Mouse (Mus musculus) adrenal gland, postnatal 10 days (tissue): ENCODE results near the gene Trp53bp2. TPM values are rescaled to one million over a fixed set of nuclear protein-coding genes. Genes with fewer than 3 reads are reported as not detected.
A peak's percentile ranks its signal among the peaks of the same experiment; 100 is the strongest.

Source experiments
- DNase-seq: peaks from one replicate; pipeline ENCODE4 v3.0.0; 2021; ENCODE audit warnings: mixed read lengths
- total RNA-seq, 2 experiments: library from RNA; stranded (reverse); gene quantifications; 2 replicates each; pipeline ENCODE4 v1.2.3; 2021

The Trp53bp2 gene
- total RNA-seq, 2 experiments from 2014 or later: 21.2 to 21.9 TPM

- no peak for DNase-seq
Measured at GRCm38 (mm10) chr1:182408243-182408642, 729 bp upstream of the Trp53bp2 start.

GRCm38 (mm10) chr1:182409401-182410173, 615 bp downstream of the Trp53bp2 start:
- DNase-seq: peak; percentile 70

GRCm38 (mm10) chr1:182412586-182413270, 3.8 kb downstream of the Trp53bp2 start:
- no peak for DNase-seq

GRCm38 (mm10) chr1:182419481-182419880, 10.5 kb downstream of the Trp53bp2 start:
- no peak for DNase-seq

- DNase-seq: no peak
Measured at GRCm38 (mm10) chr1:182424274-182424673, 15.3 kb downstream of the Trp53bp2 start.

GRCm38 (mm10) chr1:182425176-182425575, 16.2 kb downstream of the Trp53bp2 start:
- DNase-seq: no peak

- DNase-seq: peak; percentile 20
Measured at GRCm38 (mm10) chr1:182426444-182426843, 17.5 kb downstream of the Trp53bp2 start.

- peak; percentile 74 for DNase-seq
Measured at GRCm38 (mm10) chr1:182427426-182427825, 18.5 kb downstream of the Trp53bp2 start.

- no peak for DNase-seq
Measured at GRCm38 (mm10) chr1:182429826-182430225, 20.9 kb downstream of the Trp53bp2 start.

GRCm38 (mm10) chr1:182430676-182431075, 21.7 kb downstream of the Trp53bp2 start:
- no peak for DNase-seq

GRCm38 (mm10) chr1:182432059-182432458, 23.1 kb downstream of the Trp53bp2 start:
- no peak for DNase-seq

GRCm38 (mm10) chr1:182436746-182437145, 27.8 kb downstream of the Trp53bp2 start:
- no peak for DNase-seq

GRCm38 (mm10) chr1:182439546-182440222, 30.7 kb downstream of the Trp53bp2 start:
- DNase-seq: peak; percentile 83

- no peak for DNase-seq
Measured at GRCm38 (mm10) chr1:182441791-182442473, 33.0 kb downstream of the Trp53bp2 start.

GRCm38 (mm10) chr1:182444116-182444515, 35.1 kb downstream of the Trp53bp2 start:
- peak; percentile 46 for DNase-seq

GRCm38 (mm10) chr1:182448276-182449035, 39.5 kb downstream of the Trp53bp2 start:
- no peak for DNase-seq

- no peak for DNase-seq
Measured at GRCm38 (mm10) chr1:182452473-182452872, 43.5 kb downstream of the Trp53bp2 start.

- DNase-seq: no peak
Measured at GRCm38 (mm10) chr1:182455080-182455479, 46.1 kb downstream of the Trp53bp2 start.

GRCm38 (mm10) chr1:182458556-182458955, 49.6 kb downstream of the Trp53bp2 start:
- DNase-seq: no peak

- no peak for DNase-seq
Measured at GRCm38 (mm10) chr1:182459436-182459835, 50.5 kb downstream of the Trp53bp2 start.
